Mouse (Mus musculus) spleen, adult 2 months (tissue): ENCODE results near the gene Ptpn4.

Experiments used
- CTCF ChIP-seq: fragments of 200-500 bp; IDR thresholded peaks from 2 replicates; pipeline ENCODE4 v1.5.1; 2011; ENCODE audit warnings: mild to moderate bottlenecking, inconsistent platforms; ENCODE audit not compliant: insufficient read depth, insufficient read length, insufficient replicate concordance; ENCODE audit errors: extremely low read depth
- POLR2A ChIP-seq: fragments of 200-500 bp; IDR thresholded peaks from 2 replicates; pipeline ENCODE4 v1.6.1; 2011; ENCODE audit warnings: low read depth, low read length, inconsistent platforms

DNA sequence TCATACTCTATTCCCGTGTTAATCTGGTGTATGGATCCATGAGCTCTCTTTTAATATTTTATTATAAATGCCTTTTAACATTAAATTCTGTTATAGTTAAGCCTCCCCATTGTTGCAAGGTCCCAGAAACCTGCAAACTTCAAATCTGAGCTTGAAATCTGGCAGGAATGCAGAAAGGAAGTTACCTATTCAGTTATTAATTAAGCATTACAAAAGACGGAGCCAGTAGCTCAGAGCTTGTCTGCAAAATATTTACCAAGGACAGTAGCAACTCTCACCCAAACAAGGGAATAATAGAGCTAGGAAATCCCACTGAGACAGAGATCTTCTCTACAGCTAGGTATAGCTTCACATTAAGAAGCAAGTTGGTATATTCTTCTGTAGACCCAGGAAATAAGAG is 106.2 kb downstream of the Ptpn4 start:
- TF ChIP-seq CTCF (no peak), POLR2A (no peak)
